Comparison of ENCODE assay signal across 30 mouse cellular contexts in the genomic region with DNA sequence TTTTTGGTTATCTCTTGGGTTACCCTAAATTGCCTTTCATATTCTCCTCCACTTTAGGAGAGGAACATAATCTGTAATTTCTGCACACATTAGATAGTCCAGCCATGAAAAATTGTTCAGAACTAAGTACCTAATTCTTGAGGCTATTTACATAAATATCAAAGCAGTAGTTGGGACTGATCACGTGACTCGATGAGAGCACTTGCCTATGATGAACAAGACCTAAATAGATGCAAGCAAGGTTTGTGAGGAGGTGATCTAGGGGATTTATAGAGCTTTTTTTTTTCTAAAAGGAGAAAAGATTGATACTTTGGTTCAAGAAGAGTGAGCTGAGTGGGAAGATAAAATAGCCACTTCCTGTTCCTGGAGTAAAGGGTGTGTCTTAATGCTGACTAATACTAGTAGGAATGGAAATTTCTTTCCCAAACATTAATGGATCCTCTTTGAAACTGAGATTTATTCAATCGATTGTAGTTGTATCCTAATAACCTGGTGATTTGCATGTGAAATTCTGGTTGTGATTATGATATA. TPM values are rescaled to one million over a fixed set of nuclear protein-coding genes. Genes with fewer than 3 reads are reported as not detected.
DNase-seq lines count a peak whose midpoint lies in the region; ATAC-seq and TF ChIP-seq lines count a peak whose summit lies in the region.
"Had no signal": no experiment of that assay in that cellular context is flagged by ENCODE, and none has a peak within 500 bp of the region (broad histone marks: within the 10 kb centered on the region; RNA-seq: fewer than 3 reads in every experiment).

No protein-coding gene starts in this region.

- no peak overlapping the region for H3K27ac ChIP-seq in lung, postnatal 0 days (ENCODE audit: low read length)
- H3K27ac ChIP-seq in CH12.LX (ENCODE audit: insufficient read depth, low read depth) = no peak overlapping the region
- H3K27ac ChIP-seq in midbrain, embryonic 13.5 days = no peak overlapping the region
- H3K27ac ChIP-seq in forebrain, postnatal 0 days (ENCODE audit: low read depth, low read length) = no peak overlapping the region
- H3K27ac ChIP-seq: embryonic facial prominence, embryonic 12.5 days; embryonic facial prominence, embryonic 15.5 days; forebrain, embryonic 12.5 days; gastrocnemius, adult 2 months; heart, embryonic 15.5 days; hindbrain, embryonic 14.5 days; hindbrain, postnatal 0 days had no signal

- DNase-seq in lung, postnatal 0 days (ENCODE audit: low spot score) = peak; percentile 30
- DNase-seq in lung, postnatal 10 days = no peak
- DNase-seq in CH12.LX (ENCODE audit: extremely low read depth) = no peak
- no peak for DNase-seq in kidney, postnatal 10 days
- no peak for DNase-seq in heart, postnatal 4 days
- DNase-seq in forebrain, postnatal 0 days = no peak
- DNase-seq: adrenal gland, postnatal 10 days; adrenal gland, postnatal 36 days; B cell, adult 2 months; cerebellum, adult 18-20 months; cerebellum, adult 9-10 months; cerebellum, postnatal 14 days; gastrocnemius, adult 2 months; gastrocnemius, postnatal 14 days; heart, adult 18-20 months; heart, postnatal 10 days; heart, postnatal 36 days had no signal

- no peak overlapping the region for H3K4me3 ChIP-seq in lung, postnatal 0 days (ENCODE audit: low read depth, low read length)
- H3K4me3 ChIP-seq in CH12.LX (replicated peaks in 1 of 3; ENCODE audit: low read depth in 2 of 3, low read length in 2 of 3, poor library complexity in 1 of 3) = no peak overlapping the region
- H3K4me3 ChIP-seq in midbrain, embryonic 13.5 days (replicated peaks) = no peak overlapping the region
- H3K4me3 ChIP-seq in forebrain, postnatal 0 days (ENCODE audit: low read depth, low read length) = no peak overlapping the region
- H3K4me3 ChIP-seq: embryonic facial prominence, embryonic 12.5 days; embryonic facial prominence, embryonic 15.5 days; forebrain, embryonic 12.5 days; gastrocnemius, adult 2 months; heart, embryonic 12.5 days; heart, embryonic 15.5 days had no signal

- no peak for TF ChIP-seq RAD21 in CH12.LX (IDR thresholded peaks at IDR 0.05; ENCODE audit: low read depth, low read length)

- peaks cover 12% of the 10 kb centered on the region; the same call in 1 of the 2 replicates for H3K4me1 ChIP-seq in lung, postnatal 0 days (ENCODE audit: insufficient read depth, low read depth, low read length)
- peaks cover 0 to 60% of the 10 kb centered on the region in 2 experiments; a peak in 2 of 4 replicates for H3K4me1 ChIP-seq in CH12.LX (ENCODE audit: control insufficient read depth in 1 of 2, insufficient read depth in 2 of 2)
- H3K4me1 ChIP-seq in midbrain, embryonic 13.5 days (replicated peaks) = peaks cover 39% of the 10 kb centered on the region
- H3K4me1 ChIP-seq in forebrain, postnatal 0 days (ENCODE audit: insufficient read depth) = peaks cover 23% of the 10 kb centered on the region

- no peaks in the 10 kb centered on the region for H3K27me3 ChIP-seq in lung, postnatal 0 days (replicated peaks; ENCODE audit: insufficient read depth, low read length)
- H3K27me3 ChIP-seq in CH12.LX (replicated peaks) = no peaks in the 10 kb centered on the region
- no peaks in the 10 kb centered on the region for H3K27me3 ChIP-seq in midbrain, embryonic 13.5 days
- no peaks in the 10 kb centered on the region for H3K27me3 ChIP-seq in forebrain, postnatal 0 days (ENCODE audit: insufficient read depth, low read length)
- H3K27me3 ChIP-seq: embryonic facial prominence, embryonic 12.5 days; embryonic facial prominence, embryonic 15.5 days; forebrain, embryonic 12.5 days; heart, embryonic 12.5 days; heart, embryonic 15.5 days had no signal

- no peak for TF ChIP-seq CTCF in lung, postnatal 0 days (IDR thresholded peaks at IDR 0.05)
- no peak for TF ChIP-seq CTCF in CH12.LX (conservative IDR thresholded peaks at IDR 0.05 in 1 of 2, IDR thresholded peaks at IDR 0.05 in 1 of 2; ENCODE audit: low read depth in 2 of 2, low read length in 2 of 2)
- TF ChIP-seq CTCF in forebrain, postnatal 0 days (IDR thresholded peaks at IDR 0.05; ENCODE audit: low read depth) = no peak

- no peak overlapping the region for H3K9ac ChIP-seq in lung, postnatal 0 days (replicated peaks; ENCODE audit: low read depth)
- H3K9ac ChIP-seq in CH12.LX (ENCODE audit: insufficient read depth, low read depth) = no peak overlapping the region
- H3K9ac ChIP-seq in midbrain, embryonic 13.5 days (replicated peaks) = no peak overlapping the region
- no peak overlapping the region for H3K9ac ChIP-seq in forebrain, postnatal 0 days
- H3K9ac ChIP-seq: embryonic facial prominence, embryonic 12.5 days; embryonic facial prominence, embryonic 15.5 days; forebrain, embryonic 12.5 days; heart, embryonic 12.5 days; heart, embryonic 15.5 days; hindbrain, embryonic 14.5 days had no signal

- H3K36me3 ChIP-seq in lung, postnatal 0 days (ENCODE audit: insufficient read depth, low read length) = 0 out of 2 replicates have a peak, but pooled peaks cover under 1% of the 10 kb centered on the region
- H3K36me3 ChIP-seq in CH12.LX (replicated peaks in 1 of 2; ENCODE audit: control insufficient read depth in 1 of 2, insufficient read depth in 1 of 2, low read length in 1 of 2) = peaks cover 0 to 8% of the 10 kb centered on the region in 2 experiments
- H3K36me3 ChIP-seq in midbrain, embryonic 13.5 days = peaks cover 3% of the 10 kb centered on the region; the same call in 1 of the 2 replicates
- no peaks in the 10 kb centered on the region for H3K36me3 ChIP-seq in forebrain, postnatal 0 days (ENCODE audit: insufficient read depth)
- H3K36me3 ChIP-seq: embryonic facial prominence, embryonic 12.5 days; forebrain, embryonic 12.5 days; heart, embryonic 15.5 days had no signal

- TF ChIP-seq EP300 in lung, postnatal 0 days (IDR thresholded peaks at IDR 0.05) = no peak
- no peak for TF ChIP-seq EP300 in CH12.LX (IDR thresholded peaks at IDR 0.05; ENCODE audit: low read length)

- peaks cover 46% of the 10 kb centered on the region for H3K79me2 ChIP-seq in CH12.LX (replicated peaks; ENCODE audit: control insufficient read depth, extremely low read depth, insufficient read depth, poor library complexity, severe bottlenecking)

- H3K9me3 ChIP-seq in lung, postnatal 0 days (ENCODE audit: low read length) = no peaks in the 10 kb centered on the region
- H3K9me3 ChIP-seq in CH12.LX (replicated peaks; ENCODE audit: low read length) = no peaks in the 10 kb centered on the region
- H3K9me3 ChIP-seq in midbrain, embryonic 13.5 days = no peaks in the 10 kb centered on the region
- H3K9me3 ChIP-seq in forebrain, postnatal 0 days (ENCODE audit: low read length) = no peaks in the 10 kb centered on the region
- H3K9me3 ChIP-seq: embryonic facial prominence, embryonic 12.5 days; embryonic facial prominence, embryonic 15.5 days; forebrain, embryonic 12.5 days; heart, embryonic 12.5 days; heart, embryonic 15.5 days had no signal

- dilution Hi-C loops in CH12.LX (cut with MboI; ENCODE audit: extremely low pct_ligation_motif_present, extremely low pct_unique_long_range_greater_than_20kb, low sequenced_read_pairs) = no loop called here

- WGBS in lung, postnatal 0 days = 78% methylated on average over 3 of the region's 3 CpGs
- 92% methylated on average over 3 of the region's 3 CpGs for WGBS in midbrain, embryonic 13.5 days
- WGBS in forebrain, postnatal 0 days = 90% methylated on average over 3 of the region's 3 CpGs

- H3K4me2 ChIP-seq in lung, postnatal 0 days (replicated peaks; ENCODE audit: low read depth, low read length) = no peak overlapping the region
- no peak overlapping the region for H3K4me2 ChIP-seq in CH12.LX (ENCODE audit: insufficient read depth, low read depth, poor library complexity, severe bottlenecking)
- H3K4me2 ChIP-seq in midbrain, embryonic 13.5 days (replicated peaks) = no peak overlapping the region
- no peak overlapping the region for H3K4me2 ChIP-seq in forebrain, postnatal 0 days (ENCODE audit: low read depth)
- H3K4me2 ChIP-seq: embryonic facial prominence, embryonic 12.5 days; embryonic facial prominence, embryonic 15.5 days; forebrain, embryonic 12.5 days; heart, embryonic 12.5 days; heart, embryonic 15.5 days; hindbrain, embryonic 14.5 days had no signal

- no peak for ATAC-seq in lung, postnatal 0 days
- ATAC-seq in megakaryocyte, adult 5-6 weeks (ENCODE audit: poor library complexity, severe bottlenecking) = peak; percentile 43; the same call in 1 of the 2 replicates
- no peak for ATAC-seq in midbrain, embryonic 13.5 days
- ATAC-seq in forebrain, postnatal 0 days = no peak
- ATAC-seq: activated CD4-positive, CD25-positive, alpha-beta regulatory T cell, adult 4 months; forebrain, embryonic 16.5 days; hindbrain, postnatal 0 days; inflammation-experienced regulatory T-cells, adult 6 months; intestine, embryonic 16.5 days had no signal

- no peak for TF ChIP-seq POLR2A in CH12.LX (IDR thresholded peaks at IDR 0.05; ENCODE audit: low read depth, low read length)

- in situ Hi-C loops in CH12.LX (cut with MboI; ENCODE audit: low pct_ligation_motif_present, low pct_unique_long_range_greater_than_20kb, low sequenced_read_pairs) = no loop called here

TF ChIP-seq in CH12.LX, 34 proteins besides CTCF, POLR2A, EP300 and RAD21:
- TF ChIP-seq MAX (IDR thresholded peaks at IDR 0.05; ENCODE audit: low read length) (no peak), MAZ (IDR thresholded peaks at IDR 0.05; ENCODE audit: low read depth, low read length) (no peak), ELF1 (IDR thresholded peaks at IDR 0.05; ENCODE audit: low read depth, low read length) (peak; percentile 41; the same call in 1 of the 2 replicates), USF2 (conservative IDR thresholded peaks at IDR 0.05; ENCODE audit: low read depth, low read length) (no peak)

RNA-seq across cellular contexts. Expression of gene Creb1, which starts 6.5 kb away (rescaled TPM):
- polyA plus RNA-seq in lung, postnatal 0 days (2015; fragmentation: Nextera tagmentation; extraction: Ambion mirVana) = 14.2 and 17.0 TPM in 2 replicates
- total RNA-seq in CH12.LX (2012; rRNA removed) (40.6 and 42.8 TPM in 2 replicates), CH12.LX (2014; rRNA removed) (24.2 and 25.4 TPM in 2 replicates)
- polyA plus RNA-seq in CH12.LX (2012; ENCODE audit: insufficient read length, low read depth) = 21.0 and 23.8 TPM in 2 replicates
- 58.0 and 76.6 TPM in 2 replicates for total RNA-seq in megakaryocyte, adult 5-6 weeks (2015)
- 85.9 and 88.6 TPM in 2 replicates for total RNA-seq in megakaryocyte, adult 5-6 weeks (2017)
- total RNA-seq in heart, postnatal 4 days (2021) = 10 to 100 TPM; 33.6 to 37.5 TPM
- polyA plus RNA-seq in midbrain, embryonic 13.5 days (2015; fragmentation: Nextera tagmentation; extraction: Ambion mirVana) = 44.4 and 48.8 TPM in 2 replicates
- total RNA-seq in forebrain, postnatal 0 days (2014; rRNA removed) = 43.7 and 75.3 TPM in 2 replicates
- polyA plus RNA-seq in forebrain, postnatal 0 days (2015; fragmentation: Nextera tagmentation; extraction: Ambion mirVana) = 11.7 and 14.8 TPM in 2 replicates
